Mouse (Mus musculus): ENCODE measurements around the gene Gbgt1.

- TF ChIP-seq POLR2A (IDR thresholded peaks at IDR 0.05; ENCODE audit: borderline replicate concordance, control insufficient read depth, low read depth, low read length) (no peak), CTCF (IDR thresholded peaks at IDR 0.05; ENCODE audit: control insufficient read depth, insufficient read depth, low read length) (no peak)
Measured at GRCm38 (mm10) chr2:28498431-28498830, 1.7 kb downstream of the Gbgt1 start.

Measured in bone marrow, adult 2 months (tissue).